Mouse (Mus musculus) stomach, postnatal 0 days (tissue): ENCODE results near the gene Rnf126.

Experiments
- CTCF ChIP-seq: IDR thresholded peaks from 2 replicates; pipeline ENCODE4 v1.5.1; 2016; ENCODE audit warnings: antibody characterized with exemption, low read depth, mild to moderate bottlenecking, moderate library complexity
- EP300 ChIP-seq: optimal IDR thresholded peaks from 2 replicates; pipeline ENCODE3; 2016; ENCODE audit warnings: antibody characterized with exemption

GRCm38 (mm10) chr10:79766001-79766507, 698 bp downstream of the Rnf126 start:
- TF ChIP-seq CTCF (no peak), EP300 (no peak)
